Mouse (Mus musculus): Measurements from ENCODE around the gene Frem2. TPM values are rescaled to one million over a fixed set of nuclear protein-coding genes. Genes with fewer than 3 reads are reported as not detected.

Frem2 gene
- 0.05 and 0.06 TPM in 2 replicates for polyA plus RNA-seq (2015; fragmentation: Nextera tagmentation; extraction: Ambion mirVana)

- Histone ChIP-seq H3K27ac (ENCODE audit: low read depth) (no peak within 1 kb of the TSS), H3K4me3 (ENCODE audit: low read depth, low read length) (peak within 1 kb of the TSS; percentile 42), H3K36me3 (replicated peaks; ENCODE audit: insufficient read depth, low read length) (no peaks in the 10 kb centered on the region), H3K27me3 (ENCODE audit: insufficient read depth, low read length) (peaks cover 28% of the 10 kb centered on the region), H3K9me3 (ENCODE audit: low read length) (no peaks in the 10 kb centered on the region), H3K4me2 (ENCODE audit: low read depth, low read length) (peak within 1 kb of the TSS; percentile 60), H3K9ac (replicated peaks) (no peak within 1 kb of the TSS), H3K4me1 (ENCODE audit: insufficient read depth) (peaks cover 6% of the 10 kb centered on the region; the same call in 1 of the 2 replicates)
- TF ChIP-seq CTCF (IDR thresholded peaks at IDR 0.05; ENCODE audit: low read depth) (no peak), EP300 (IDR thresholded peaks at IDR 0.05; ENCODE audit: low read depth) (no peak)
- DNase-seq = peak; percentile 54
- WGBS (ENCODE audit: insufficient replicate concordance) = 1% methylated on average over 34 of the region's 34 CpGs
- ATAC-seq = peak; percentile 86
These were observed at the start of gene Frem2 for GRCm38 (mm10) chr3:53656878-53657561. Frem2 (minus strand) TSS chr3:53657355.

GRCm38 (mm10) chr3:53705992-53706495 is 48.9 kb upstream of the Frem2 start:
- no peak overlapping the region for H3K9ac ChIP-seq (replicated peaks)
- ATAC-seq = no peak
- no peaks in the 10 kb centered on the region for H3K9me3 ChIP-seq (ENCODE audit: low read length)
- H3K4me3 ChIP-seq (ENCODE audit: low read depth, low read length) = no peak overlapping the region
- no peaks in the 10 kb centered on the region for H3K36me3 ChIP-seq (replicated peaks; ENCODE audit: insufficient read depth, low read length)
- H3K4me2 ChIP-seq (ENCODE audit: low read depth, low read length) = no peak overlapping the region
- no peak for DNase-seq
- TF ChIP-seq CTCF (IDR thresholded peaks at IDR 0.05; ENCODE audit: low read depth) = no peak
- no peak overlapping the region for H3K27ac ChIP-seq (ENCODE audit: low read depth)
- WGBS (ENCODE audit: insufficient replicate concordance) = 75% methylated on average over 6 of the region's 6 CpGs
- H3K27me3 ChIP-seq (ENCODE audit: insufficient read depth, low read length) = no peaks in the 10 kb centered on the region
- peaks cover 4% of the 10 kb centered on the region; the same call in 1 of the 2 replicates for H3K4me1 ChIP-seq (ENCODE audit: insufficient read depth)

- no peak overlapping the region for H3K9ac ChIP-seq (replicated peaks)
- H3K9me3 ChIP-seq (ENCODE audit: low read length) = no peaks in the 10 kb centered on the region
- peaks cover 4% of the 10 kb centered on the region; the same call in 1 of the 2 replicates for H3K4me1 ChIP-seq (ENCODE audit: insufficient read depth)
- TF ChIP-seq CTCF (IDR thresholded peaks at IDR 0.05; ENCODE audit: low read depth) = no peak
- TF ChIP-seq EP300 (IDR thresholded peaks at IDR 0.05; ENCODE audit: low read depth) = no peak
- no peak overlapping the region for H3K4me3 ChIP-seq (ENCODE audit: low read depth, low read length)
- H3K27ac ChIP-seq (ENCODE audit: low read depth) = no peak overlapping the region
- H3K4me2 ChIP-seq (ENCODE audit: low read depth, low read length) = no peak overlapping the region
- WGBS (ENCODE audit: insufficient replicate concordance) = 59% methylated on average over 8 of the region's 8 CpGs
- H3K36me3 ChIP-seq (replicated peaks; ENCODE audit: insufficient read depth, low read length) = no peaks in the 10 kb centered on the region
- H3K27me3 ChIP-seq (ENCODE audit: insufficient read depth, low read length) = no peaks in the 10 kb centered on the region
- ATAC-seq (peak; percentile 64; the same call in 1 of the 2 replicates), DNase-seq (no peak)
These were observed 46.0 kb upstream of the Frem2 start for GRCm38 (mm10) chr3:53703126-53703505.

GRCm38 (mm10) chr3:53702421-53703125 is 45.4 kb upstream of the Frem2 start:
- no peak overlapping the region for H3K4me3 ChIP-seq (ENCODE audit: low read depth, low read length)
- no peaks in the 10 kb centered on the region for H3K27me3 ChIP-seq (ENCODE audit: insufficient read depth, low read length)
- H3K4me1 ChIP-seq (ENCODE audit: insufficient read depth) = peaks cover 4% of the 10 kb centered on the region; the same call in 1 of the 2 replicates
- no peaks in the 10 kb centered on the region for H3K9me3 ChIP-seq (ENCODE audit: low read length)
- no peak for ATAC-seq
- no peaks in the 10 kb centered on the region for H3K36me3 ChIP-seq (replicated peaks; ENCODE audit: insufficient read depth, low read length)
- no peak for DNase-seq
- no peak overlapping the region for H3K4me2 ChIP-seq (ENCODE audit: low read depth, low read length)
- TF ChIP-seq EP300 (IDR thresholded peaks at IDR 0.05; ENCODE audit: low read depth) = no peak
- TF ChIP-seq CTCF (IDR thresholded peaks at IDR 0.05; ENCODE audit: low read depth) = no peak
- H3K27ac ChIP-seq (ENCODE audit: low read depth) = no peak overlapping the region
- no peak overlapping the region for H3K9ac ChIP-seq (replicated peaks)
- WGBS (ENCODE audit: insufficient replicate concordance) = 55% methylated on average over 9 of the region's 9 CpGs

GRCm38 (mm10) chr3:53701940-53702339 is 44.8 kb upstream of the Frem2 start:
- no peaks in the 10 kb centered on the region for H3K36me3 ChIP-seq (replicated peaks; ENCODE audit: insufficient read depth, low read length)
- H3K4me1 ChIP-seq (ENCODE audit: insufficient read depth) = peaks cover 4% of the 10 kb centered on the region; the same call in 1 of the 2 replicates
- no peak overlapping the region for H3K27ac ChIP-seq (ENCODE audit: low read depth)
- DNase-seq (no peak), ATAC-seq (no peak)
- no peak overlapping the region for H3K4me2 ChIP-seq (ENCODE audit: low read depth, low read length)
- no peak overlapping the region for H3K9ac ChIP-seq (replicated peaks)
- no peaks in the 10 kb centered on the region for H3K9me3 ChIP-seq (ENCODE audit: low read length)
- H3K4me3 ChIP-seq (ENCODE audit: low read depth, low read length) = no peak overlapping the region
- WGBS (ENCODE audit: insufficient replicate concordance) = 30% methylated on average over 1 of the region's 1 CpGs
- TF ChIP-seq CTCF (IDR thresholded peaks at IDR 0.05; ENCODE audit: low read depth) (no peak), EP300 (IDR thresholded peaks at IDR 0.05; ENCODE audit: low read depth) (no peak)
- H3K27me3 ChIP-seq (ENCODE audit: insufficient read depth, low read length) = no peaks in the 10 kb centered on the region

- H3K27ac ChIP-seq (ENCODE audit: low read depth) = no peak overlapping the region
- H3K9me3 ChIP-seq (ENCODE audit: low read length) = no peaks in the 10 kb centered on the region
- DNase-seq (no peak), ATAC-seq (no peak)
- H3K4me3 ChIP-seq (ENCODE audit: low read depth, low read length) = no peak overlapping the region
- TF ChIP-seq EP300 (IDR thresholded peaks at IDR 0.05; ENCODE audit: low read depth) (no peak), CTCF (IDR thresholded peaks at IDR 0.05; ENCODE audit: low read depth) (no peak)
- 53% methylated on average over 6 of the region's 6 CpGs for WGBS (ENCODE audit: insufficient replicate concordance)
- H3K27me3 ChIP-seq (ENCODE audit: insufficient read depth, low read length) = no peaks in the 10 kb centered on the region
- no peak overlapping the region for H3K4me2 ChIP-seq (ENCODE audit: low read depth, low read length)
- H3K36me3 ChIP-seq (replicated peaks; ENCODE audit: insufficient read depth, low read length) = no peaks in the 10 kb centered on the region
- no peaks in the 10 kb centered on the region for H3K4me1 ChIP-seq (ENCODE audit: insufficient read depth)
- no peak overlapping the region for H3K9ac ChIP-seq (replicated peaks)
These were observed 30.6 kb upstream of the Frem2 start for GRCm38 (mm10) chr3:53687776-53688175.

All from liver, postnatal 0 days (tissue).